8 mouse cellular contexts compared by ENCODE assay signal in the genomic region with DNA sequence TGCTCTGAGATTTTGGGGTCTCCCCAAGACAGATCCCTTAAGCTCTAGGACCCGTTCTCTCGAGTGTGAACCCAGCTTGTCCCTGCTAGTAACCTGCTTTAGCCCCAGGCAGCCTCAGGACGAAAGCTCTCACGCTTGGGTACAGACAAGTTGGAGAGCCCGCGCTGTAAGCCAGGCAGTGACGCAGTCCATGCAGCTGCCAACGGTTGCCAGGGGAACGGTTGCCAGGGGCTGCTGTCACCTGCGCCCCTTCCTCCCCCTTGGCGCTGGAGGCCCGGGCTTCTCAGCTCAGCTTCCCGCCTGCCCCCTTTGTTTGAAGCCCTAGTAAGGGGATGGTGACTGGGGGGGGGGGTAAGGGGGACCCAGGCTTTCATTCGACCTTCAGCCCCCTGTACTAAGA. TPM values are rescaled to one million over a fixed set of nuclear protein-coding genes. Genes with fewer than 3 reads are reported as not detected.
DNase-seq lines count a peak whose midpoint lies in the region; ATAC-seq and TF ChIP-seq lines count a peak whose summit lies in the region.

No protein-coding gene starts in this region.

- no peaks in the 10 kb centered on the region for H3K9me3 ChIP-seq in forebrain, embryonic 13.5 days (replicated peaks)
- no peaks in the 10 kb centered on the region for H3K9me3 ChIP-seq in hindbrain, embryonic 13.5 days
- H3K9me3 ChIP-seq in midbrain, embryonic 16.5 days (replicated peaks; ENCODE audit: control insufficient read depth, low read length, poor library complexity, severe bottlenecking) = no peaks in the 10 kb centered on the region

- TF ChIP-seq CTCF in left cerebral cortex, adult 2 months (IDR thresholded peaks at IDR 0.05) = no peak

- H3K9ac ChIP-seq in forebrain, embryonic 13.5 days = peak overlapping the region; percentile 98
- peak overlapping the region; percentile 91 for H3K9ac ChIP-seq in hindbrain, embryonic 13.5 days
- peak overlapping the region; percentile 83 for H3K9ac ChIP-seq in midbrain, embryonic 16.5 days (ENCODE audit: low read depth, low read length)

- no peaks in the 10 kb centered on the region for H3K36me3 ChIP-seq in forebrain, embryonic 13.5 days (ENCODE audit: poor library complexity, severe bottlenecking)
- H3K36me3 ChIP-seq in hindbrain, embryonic 13.5 days = no peaks in the 10 kb centered on the region
- H3K36me3 ChIP-seq in midbrain, embryonic 16.5 days (ENCODE audit: control insufficient read depth, insufficient read depth, low read length) = no peaks in the 10 kb centered on the region

- peak; percentile 94 for ATAC-seq in forebrain, embryonic 13.5 days
- peak; percentile 82 for ATAC-seq in hindbrain, embryonic 13.5 days (ENCODE audit: low FRiP score)
- ATAC-seq in midbrain, embryonic 16.5 days = peak; percentile 88

- peak overlapping the region; percentile 95 for H3K4me2 ChIP-seq in forebrain, embryonic 13.5 days
- H3K4me2 ChIP-seq in hindbrain, embryonic 13.5 days = peak overlapping the region; percentile 71
- H3K4me2 ChIP-seq in midbrain, embryonic 16.5 days (ENCODE audit: low read length) = peak overlapping the region; percentile 73

- H3K27ac ChIP-seq in forebrain, embryonic 13.5 days = peak overlapping the region; percentile 98
- peak overlapping the region; percentile 99 for H3K27ac ChIP-seq in hindbrain, embryonic 13.5 days
- peak overlapping the region; percentile 85 for H3K27ac ChIP-seq in left cerebral cortex, adult 2 months
- H3K27ac ChIP-seq in midbrain, embryonic 16.5 days (ENCODE audit: low read length) = peak overlapping the region; percentile 95

- no peaks in the 10 kb centered on the region for H3K27me3 ChIP-seq in forebrain, embryonic 13.5 days
- no peaks in the 10 kb centered on the region for H3K27me3 ChIP-seq in hindbrain, embryonic 13.5 days
- H3K27me3 ChIP-seq in midbrain, embryonic 16.5 days (ENCODE audit: control insufficient read depth, insufficient read depth, low read depth, low read length) = no peaks in the 10 kb centered on the region

- DNase-seq in B cell, adult 2 months = peak; percentile 47 to 57
- DNase-seq in ZHBTc4 (ENCODE audit: low read depth, low spot score) = peak; percentile 37
- DNase-seq in left cerebral cortex, adult 2 months (ENCODE audit: extremely low spot score in 1 of 2, low spot score in 2 of 2) = peak; percentile 75 to 83
- DNase-seq in thymus, postnatal 0 days (ENCODE audit: low spot score) = peak; percentile 93
- no peak for DNase-seq in adipocyte (ENCODE audit: low spot score)

- H3K4me1 ChIP-seq in forebrain, embryonic 13.5 days = peaks cover 66% of the 10 kb centered on the region
- peaks cover 84% of the 10 kb centered on the region for H3K4me1 ChIP-seq in hindbrain, embryonic 13.5 days (replicated peaks)
- peaks cover 50% of the 10 kb centered on the region for H3K4me1 ChIP-seq in midbrain, embryonic 16.5 days (ENCODE audit: control insufficient read depth, insufficient read depth, low read length)

- peak overlapping the region; percentile 78 for H3K4me3 ChIP-seq in forebrain, embryonic 13.5 days
- H3K4me3 ChIP-seq in hindbrain, embryonic 13.5 days = peak overlapping the region; percentile 55
- H3K4me3 ChIP-seq in left cerebral cortex, adult 2 months = peak overlapping the region; percentile 20
- H3K4me3 ChIP-seq in midbrain, embryonic 16.5 days (ENCODE audit: low read depth, low read length) = peak overlapping the region; percentile 41

- WGBS in forebrain, embryonic 13.5 days = 0% methylated on average over 14 of the region's 14 CpGs
- WGBS in hindbrain, embryonic 13.5 days = 1% methylated on average over 14 of the region's 14 CpGs
- WGBS in midbrain, embryonic 16.5 days = 0% methylated on average over 14 of the region's 14 CpGs

- intact Hi-C loops in left cerebral cortex, adult 2 months (cut with DNase I) = no loop called here

RNA-seq across cellular contexts. Expression of a gene that starts 19.5 kb away (rescaled TPM):
- polyA plus RNA-seq in forebrain, embryonic 13.5 days (2015; fragmentation: Nextera tagmentation; extraction: Ambion mirVana) = 156 and 178 TPM in 2 replicates
- 158 and 162 TPM in 2 replicates for polyA plus RNA-seq in hindbrain, embryonic 13.5 days (2015; fragmentation: Nextera tagmentation; extraction: Ambion mirVana)
- total RNA-seq in left cerebral cortex, adult 2 months (2021) = 10 to 100 TPM; 77.6 to 86.8 TPM
- polyA plus RNA-seq in midbrain, embryonic 16.5 days (2015; fragmentation: Nextera tagmentation; extraction: Ambion mirVana) = 147 and 153 TPM in 2 replicates
- 37.8 and 43.2 TPM in 2 replicates for polyA plus RNA-seq in thymus, postnatal 0 days (2015; fragmentation: Nextera tagmentation; extraction: Ambion mirVana)

RNA-seq across cellular contexts. Expression of a gene that starts 23.5 kb away (rescaled TPM):
- polyA plus RNA-seq in forebrain, embryonic 13.5 days (2015; fragmentation: Nextera tagmentation; extraction: Ambion mirVana) = 0.79 and 1.0 TPM in 2 replicates
- 1.3 and 1.6 TPM in 2 replicates for polyA plus RNA-seq in hindbrain, embryonic 13.5 days (2015; fragmentation: Nextera tagmentation; extraction: Ambion mirVana)
- under 1 TPM; 0.23 to 0.32 TPM for total RNA-seq in left cerebral cortex, adult 2 months (2021)
- 0.56 and 0.64 TPM in 2 replicates for polyA plus RNA-seq in midbrain, embryonic 16.5 days (2015; fragmentation: Nextera tagmentation; extraction: Ambion mirVana)
- polyA plus RNA-seq in thymus, postnatal 0 days (2015; fragmentation: Nextera tagmentation; extraction: Ambion mirVana) = 8.5 and 9.7 TPM in 2 replicates

Comparison
In these comparisons a context has a peak if more than half of its experiments do, and no peak if none do; other contexts are left out.
1. H3K4me3 ChIP-seq: peak in every context shown above with its lines; median percentile 78 in forebrain, embryonic 13.5 days; 55 in hindbrain, embryonic 13.5 days; 41 in midbrain, embryonic 16.5 days; 20 in left cerebral cortex, adult 2 months.